Mouse (Mus musculus): ENCODE measurements around the gene Tmem164.

The Tmem164 gene

GRCm38 (mm10) chrX:142828184-142828908 lies 147.1 kb downstream of the Tmem164 start:
- no peak for DNase-seq (ENCODE audit: low spot score)

- no peak for DNase-seq (ENCODE audit: low spot score)
These were observed 148.1 kb downstream of the Tmem164 start for GRCm38 (mm10) chrX:142829267-142829666.

- DNase-seq (ENCODE audit: low spot score), result no peak
These were observed 148.8 kb downstream of the Tmem164 start for GRCm38 (mm10) chrX:142829866-142830470.

GRCm38 (mm10) chrX:142830572-142830971 lies 149.4 kb downstream of the Tmem164 start:
- DNase-seq (ENCODE audit: low spot score), result no peak

- DNase-seq (ENCODE audit: low spot score), result no peak
These were observed 151.0 kb downstream of the Tmem164 start for GRCm38 (mm10) chrX:142832221-142832620.

- DNase-seq (ENCODE audit: low spot score), result no peak
These were observed 152.1 kb downstream of the Tmem164 start for GRCm38 (mm10) chrX:142833164-142833796.

GRCm38 (mm10) chrX:142834807-142835206 lies 153.6 kb downstream of the Tmem164 start:
- DNase-seq (ENCODE audit: low spot score), result no peak

- no peak for DNase-seq (ENCODE audit: low spot score)
These were observed 155.2 kb downstream of the Tmem164 start for GRCm38 (mm10) chrX:142836399-142836798.

- DNase-seq (ENCODE audit: low spot score), result no peak
These were observed 156.1 kb downstream of the Tmem164 start for GRCm38 (mm10) chrX:142837316-142837715.

- no peak for DNase-seq (ENCODE audit: low spot score)
These were observed 157.6 kb downstream of the Tmem164 start for GRCm38 (mm10) chrX:142838841-142839240.

- no peak for DNase-seq (ENCODE audit: low spot score)
These were observed 158.2 kb downstream of the Tmem164 start for GRCm38 (mm10) chrX:142839411-142839810.

- no peak for DNase-seq (ENCODE audit: low spot score)
These were observed 160.7 kb downstream of the Tmem164 start for GRCm38 (mm10) chrX:142841916-142842315.

GRCm38 (mm10) chrX:142846266-142846665 lies 165.1 kb downstream of the Tmem164 start:
- no peak for DNase-seq (ENCODE audit: low spot score)

- no peak for DNase-seq (ENCODE audit: low spot score)
These were observed 166.8 kb downstream of the Tmem164 start for GRCm38 (mm10) chrX:142848032-142848431.

GRCm38 (mm10) chrX:142869844-142870243 lies 188.6 kb downstream of the Tmem164 start:
- DNase-seq (ENCODE audit: low spot score), result no peak

GRCm38 (mm10) chrX:142882255-142882654 lies 201.0 kb downstream of the Tmem164 start:
- DNase-seq (ENCODE audit: low spot score), result no peak

GRCm38 (mm10) chrX:142883593-142883992 lies 202.4 kb downstream of the Tmem164 start:
- no peak for DNase-seq (ENCODE audit: low spot score)

GRCm38 (mm10) chrX:142885962-142886361 lies 204.8 kb downstream of the Tmem164 start:
- no peak for DNase-seq (ENCODE audit: low spot score)
